Mouse (Mus musculus): ENCODE measurements around the gene Gm45015. TPM values are rescaled to one million over a fixed set of nuclear protein-coding genes. Genes with fewer than 3 reads are reported as not detected.

Gm45015 gene
- total and polyA plus RNA-seq, 3 experiments, result not detected

DNA sequence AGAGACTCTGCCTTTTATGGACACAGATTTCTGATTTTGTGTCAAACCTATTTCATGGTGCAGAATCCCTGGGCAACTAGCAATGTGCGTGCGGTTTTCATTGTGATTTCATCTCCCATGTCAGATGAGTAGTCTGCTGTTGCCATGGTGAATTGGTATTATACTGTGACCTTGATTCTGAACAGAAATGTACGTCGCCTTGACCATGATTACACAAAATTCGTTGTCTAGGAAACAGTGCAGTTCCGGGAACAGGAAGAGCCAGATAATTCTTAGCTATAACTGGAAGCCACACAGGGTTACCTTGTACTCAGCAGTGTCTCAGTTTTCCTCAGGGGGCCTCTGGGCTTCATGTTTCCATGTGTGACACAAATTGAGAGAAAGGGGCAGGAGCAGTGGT lies 47.8 kb upstream of the Gm45015 start:
- Histone ChIP-seq H3K4me1 (ENCODE audit: control insufficient read depth in 1 of 2, insufficient read depth in 2 of 2, low read length in 2 of 2) (no peaks in the 10 kb centered on the region), H3K9me3 (replicated peaks; ENCODE audit: insufficient read depth, low read length) (no peaks in the 10 kb centered on the region), H3K27me3 (ENCODE audit: control insufficient read depth in 1 of 2, insufficient read depth in 2 of 2, low read length in 2 of 2) (no peaks in the 10 kb centered on the region), H3K27ac (ENCODE audit: control insufficient read depth, low read depth, low read length) (no peak overlapping the region), H3K4me3 (ENCODE audit: control insufficient read depth in 1 of 2, insufficient read depth in 1 of 2, low read depth in 2 of 2, low read length in 2 of 2) (no peak overlapping the region), H3K79me2 (ENCODE audit: control insufficient read depth, insufficient read depth, low read length, poor library complexity) (no peaks in the 10 kb centered on the region), H3K36me3 (ENCODE audit: control insufficient read depth in 1 of 2, insufficient read depth in 2 of 2, low read length in 2 of 2) (no peaks in the 10 kb centered on the region), H3K9ac (ENCODE audit: control insufficient read depth, low read depth, low read length, poor library complexity, severe bottlenecking) (no peak overlapping the region)
- no peak for TF ChIP-seq ZKSCAN1 (IDR thresholded peaks at IDR 0.05; ENCODE audit: low read depth, low read length)
- no peak for TF ChIP-seq HCFC1 (IDR thresholded peaks at IDR 0.05; ENCODE audit: low read depth, low read length)
- TF ChIP-seq CTCF (IDR thresholded peaks at IDR 0.05 in 2 of 3, conservative IDR thresholded peaks at IDR 0.05 in 1 of 3; ENCODE audit: control insufficient read depth in 1 of 3, insufficient read depth in 1 of 3, low read depth in 2 of 3, low read length in 3 of 3, poor library complexity in 1 of 3, severe bottlenecking in 1 of 3), result no peak
- TF ChIP-seq ZC3H11A (IDR thresholded peaks at IDR 0.05; ENCODE audit: low read depth, low read length), result no peak
- TF ChIP-seq NRF1 (IDR thresholded peaks at IDR 0.05; ENCODE audit: insufficient read depth, low read depth, low read length, poor library complexity, severe bottlenecking), result no peak
- TF ChIP-seq TAL1 (IDR thresholded peaks at IDR 0.05; ENCODE audit: low read length), result no peak
- no peak for TF ChIP-seq MEF2A (IDR thresholded peaks at IDR 0.05; ENCODE audit: extremely low read depth, insufficient replicate concordance, low read depth, low read length, poor library complexity, severe bottlenecking)
- TF ChIP-seq MAFK (IDR thresholded peaks at IDR 0.05; ENCODE audit: borderline replicate concordance, low read depth, low read length), result no peak
- no peak for TF ChIP-seq POLR2AphosphoS5 (IDR thresholded peaks at IDR 0.05; ENCODE audit: borderline replicate concordance, low read depth, low read length)
- no peak for TF ChIP-seq MYB (IDR thresholded peaks at IDR 0.05; ENCODE audit: low read depth, low read length)
- no peak for TF ChIP-seq NELFE (IDR thresholded peaks at IDR 0.05; ENCODE audit: low read depth, low read length)
- TF ChIP-seq KAT2A (conservative IDR thresholded peaks at IDR 0.05; ENCODE audit: low read depth, low read length), result no peak
- TF ChIP-seq POLR2A (IDR thresholded peaks at IDR 0.05; ENCODE audit: control insufficient read depth in 1 of 2, insufficient read depth in 1 of 2, low read depth in 1 of 2, low read length in 2 of 2, poor library complexity in 1 of 2), result no peak
- TF ChIP-seq UBTF (IDR thresholded peaks at IDR 0.05; ENCODE audit: borderline replicate concordance, insufficient read depth, low read depth, low read length), result no peak
- TF ChIP-seq GABPA (IDR thresholded peaks at IDR 0.05; ENCODE audit: low read depth, low read length), result no peak
- no peak for DNase-seq (ENCODE audit: low read depth, low spot score)

DNA sequence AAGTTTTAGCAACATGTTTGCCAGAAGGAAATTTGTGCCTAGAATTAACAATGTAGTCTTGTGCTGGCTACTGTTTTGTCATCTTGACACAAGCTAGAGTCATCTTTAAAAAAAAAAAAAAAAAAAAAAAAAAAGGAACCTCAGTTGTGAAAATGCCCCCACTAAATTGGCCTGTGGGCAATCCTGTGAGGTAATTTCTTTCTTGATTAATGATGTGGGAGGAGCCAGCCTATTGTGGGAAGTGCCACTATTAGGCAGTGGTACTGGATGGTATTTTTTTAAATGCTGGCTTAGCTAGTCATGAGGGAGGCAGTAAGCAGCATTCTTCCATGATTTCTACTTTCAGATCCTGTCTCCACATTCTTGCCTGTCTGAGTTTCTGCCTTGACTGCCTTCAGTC lies 26.7 kb upstream of the Gm45015 start:
- Histone ChIP-seq H3K36me3 (ENCODE audit: control insufficient read depth in 1 of 2, insufficient read depth in 2 of 2, low read length in 2 of 2) (no peaks in the 10 kb centered on the region), H3K9ac (ENCODE audit: control insufficient read depth, low read depth, low read length, poor library complexity, severe bottlenecking) (no peak overlapping the region), H3K4me3 (ENCODE audit: control insufficient read depth in 1 of 2, insufficient read depth in 1 of 2, low read depth in 2 of 2, low read length in 2 of 2) (no peak overlapping the region), H3K27ac (ENCODE audit: control insufficient read depth, low read depth, low read length) (no peak overlapping the region), H3K9me3 (replicated peaks; ENCODE audit: insufficient read depth, low read length) (no peaks in the 10 kb centered on the region), H3K27me3 (ENCODE audit: control insufficient read depth in 1 of 2, insufficient read depth in 2 of 2, low read length in 2 of 2) (no peaks in the 10 kb centered on the region), H3K79me2 (ENCODE audit: control insufficient read depth, insufficient read depth, low read length, poor library complexity) (no peaks in the 10 kb centered on the region), H3K4me1 (ENCODE audit: control insufficient read depth in 1 of 2, insufficient read depth in 2 of 2, low read length in 2 of 2) (no peaks in the 10 kb centered on the region)
- TF ChIP-seq ZNF384 (IDR thresholded peaks at IDR 0.05; ENCODE audit: low read depth, low read length) (peak; percentile 83), GATA1 (IDR thresholded peaks at IDR 0.05; ENCODE audit: low read depth, low read length) (no peak), POLR2AphosphoS5 (IDR thresholded peaks at IDR 0.05; ENCODE audit: borderline replicate concordance, low read depth, low read length) (no peak)
- peak; percentile 9 for DNase-seq (ENCODE audit: low read depth, low spot score)
